Mouse (Mus musculus) olfactory bulb, adult 2 months (tissue): Measurements from ENCODE around the gene Hmgcs1. TPM values are rescaled to one million over a fixed set of nuclear protein-coding genes. Genes with fewer than 3 reads are reported as not detected.

ENCODE experiments used
- H3K27ac ChIP-seq: fragments of 200-500 bp; 2 replicates; pipeline ENCODE4 v1.5.1; 2012; ENCODE audit warnings: low read depth, low read length; ENCODE audit not compliant: insufficient read depth
- H3K4me1 ChIP-seq: fragments of 200-500 bp; 2 replicates; pipeline ENCODE4 v1.6.1; 2012; ENCODE audit warnings: low read length; ENCODE audit not compliant: control insufficient read depth, insufficient read depth
- H3K4me3 ChIP-seq: fragments of 200-500 bp; 2 replicates; pipeline ENCODE4 v1.5.1; 2012; ENCODE audit warnings: mild to moderate bottlenecking, low read depth, low read length, moderate library complexity; ENCODE audit not compliant: insufficient read depth
- CTCF ChIP-seq: fragments of 200-500 bp; IDR thresholded peaks from 2 replicates; pipeline ENCODE4 v1.5.1; 2012; ENCODE audit warnings: low read depth, mild to moderate bottlenecking, low read length, moderate library complexity; ENCODE audit not compliant: insufficient read depth
- POLR2A ChIP-seq: fragments of 200-500 bp; IDR thresholded peaks from 2 replicates; pipeline ENCODE4 v1.6.1; 2012; ENCODE audit warnings: mild to moderate bottlenecking, low read depth, low read length, moderate library complexity; ENCODE audit not compliant: insufficient read depth
- WGBS: fragments of 180-500 bp; shearing (Covaris S2); methylation state at CpG from one replicate; pipeline ENCODE4 v1.1.7; 2018; 5-methylcytosine and 5-hydroxymethylcytosine counted together
- polyA plus RNA-seq: library from polyadenylated mRNA; stranded (reverse); fragments of >200 nt; gene quantifications from 2 replicates; pipeline ENCODE4 v1.2.4, GENCODE M21; 2012; ENCODE audit warnings: low replicate concordance; ENCODE audit not compliant: missing spikeins, insufficient read depth, insufficient read length

The Hmgcs1 gene
- polyA plus RNA-seq: not detected in 2 replicates

- H3K27ac ChIP-seq: peak within 1 kb of the TSS; percentile 88
- H3K4me3 ChIP-seq: peak within 1 kb of the TSS; percentile 92
- TF ChIP-seq CTCF: no peak
- TF ChIP-seq POLR2A: peak; percentile 85
- WGBS: under 1% methylated on average over 58 of the region's 59 CpGs
- H3K4me1 ChIP-seq: peaks cover 5% of the 10 kb centered on the region; the same call in 1 of the 2 replicates
These were observed at the start of gene Hmgcs1 for GRCm38 (mm10) chr13:119690039-119690728. Gene Hmgcs1, plus strand, starts transcription at chr13:119690379.

- WGBS: 26% methylated on average over 4 of the region's 4 CpGs
- Histone ChIP-seq H3K27ac (no peak overlapping the region), H3K4me1 (no peaks in the 10 kb centered on the region), H3K4me3 (no peak overlapping the region)
- TF ChIP-seq CTCF (no peak), POLR2A (no peak)
These were observed 49.7 kb upstream of the Hmgcs1 start for GRCm38 (mm10) chr13:119640504-119640903.

- 80% methylated on average over 7 of the region's 7 CpGs for WGBS
- Histone ChIP-seq H3K4me1 (no peaks in the 10 kb centered on the region), H3K4me3 (no peak overlapping the region), H3K27ac (no peak overlapping the region)
- no peak for TF ChIP-seq CTCF
- TF ChIP-seq POLR2A: no peak
These were observed 49.0 kb upstream of the Hmgcs1 start for GRCm38 (mm10) chr13:119641145-119641544.

GRCm38 (mm10) chr13:119644769-119645168 lies 45.4 kb upstream of the Hmgcs1 start:
- H3K4me1 ChIP-seq: peaks cover 7% of the 10 kb centered on the region; the same call in 1 of the 2 replicates
- no peak overlapping the region for H3K27ac ChIP-seq
- TF ChIP-seq POLR2A (no peak), CTCF (no peak)
- H3K4me3 ChIP-seq: no peak overlapping the region
- WGBS: 62% methylated on average over 5 of the region's 5 CpGs

- Histone ChIP-seq H3K27ac (no peak overlapping the region), H3K4me3 (no peak overlapping the region), H3K4me1 (peaks cover 9% of the 10 kb centered on the region)
- TF ChIP-seq POLR2A: no peak
- TF ChIP-seq CTCF: no peak
- 100% methylated on average over 1 of the region's 1 CpGs for WGBS
These were observed 43.7 kb upstream of the Hmgcs1 start for GRCm38 (mm10) chr13:119646511-119646910.

GRCm38 (mm10) chr13:119648891-119649698 lies 41.1 kb upstream of the Hmgcs1 start:
- 0 out of 2 replicates have a peak overlapping the region, but pooled peaks have one; percentile 4 for H3K4me3 ChIP-seq

GRCm38 (mm10) chr13:119649699-119650046 lies 40.5 kb upstream of the Hmgcs1 start:
- WGBS: 59% methylated on average over 1 of the region's 1 CpGs

More at GRCm38 (mm10) chr13:119648891-119649698, 41.1 kb upstream of the Hmgcs1 start:
- Histone ChIP-seq H3K27ac (peak overlapping the region; percentile 76), H3K4me1 (peaks cover 9% of the 10 kb centered on the region)
- TF ChIP-seq POLR2A (no peak), CTCF (no peak)
- 20% methylated on average over 15 of the region's 15 CpGs for WGBS

GRCm38 (mm10) chr13:119654734-119655133 lies 35.4 kb upstream of the Hmgcs1 start:
- peaks cover 7% of the 10 kb centered on the region for H3K4me1 ChIP-seq
- no peak overlapping the region for H3K27ac ChIP-seq
- H3K4me3 ChIP-seq: no peak overlapping the region
- TF ChIP-seq CTCF (no peak), POLR2A (no peak)
- 38% methylated on average over 2 of the region's 2 CpGs for WGBS

More at GRCm38 (mm10) chr13:119649699-119650046, 40.5 kb upstream of the Hmgcs1 start:
- Histone ChIP-seq H3K4me1 (peaks cover 9% of the 10 kb centered on the region), H3K4me3 (no peak overlapping the region), H3K27ac (peak overlapping the region; percentile 76)
- TF ChIP-seq CTCF (no peak), POLR2A (no peak)

GRCm38 (mm10) chr13:119656246-119656645 lies 33.9 kb upstream of the Hmgcs1 start:
- Histone ChIP-seq H3K4me3 (no peak overlapping the region), H3K27ac (no peak overlapping the region), H3K4me1 (peaks cover 4% of the 10 kb centered on the region; the same call in 1 of the 2 replicates)
- 88% methylated on average over 2 of the region's 2 CpGs for WGBS
- no peak for TF ChIP-seq CTCF
- TF ChIP-seq POLR2A: no peak
